ENCODE assay signal across 8 mouse cellular contexts in genomic region chr4:106837964-106838363, GRCm38 (mm10). TPM values are rescaled to one million over a fixed set of nuclear protein-coding genes. Genes with fewer than 3 reads are reported as not detected.
DNase-seq lines count a peak whose midpoint lies in the region; ATAC-seq and TF ChIP-seq lines count a peak whose summit lies in the region.

No protein-coding gene starts in this region.

- H3K27me3 ChIP-seq in G1E (ENCODE audit: insufficient read depth, low read length) = peaks cover 27% of the 10 kb centered on the region
- H3K27me3 ChIP-seq in forebrain, postnatal 0 days (ENCODE audit: insufficient read depth, low read length) = no peaks in the 10 kb centered on the region
- H3K27me3 ChIP-seq in lung, postnatal 0 days (replicated peaks; ENCODE audit: insufficient read depth, low read length) = no peaks in the 10 kb centered on the region

- intact Hi-C loops in heart, postnatal 25 days (cut with DNase I) = no loop called here

- no peak for DNase-seq in G1E (ENCODE audit: low spot score)
- peak; percentile 39 to 58 for DNase-seq in cerebellum, adult 18-20 months
- DNase-seq in forebrain, postnatal 0 days = peak; percentile 92
- peak; percentile 64 for DNase-seq in heart, postnatal 25 days (ENCODE audit: low spot score)
- peak; percentile 65 to 74 for DNase-seq in layer of hippocampus, adult 2 months (ENCODE audit: low spot score in 2 of 2)
- DNase-seq in lung, postnatal 0 days (ENCODE audit: low spot score) = peak; percentile 65
- DNase-seq in right cerebral cortex, postnatal 14 days = peak; percentile 73

- 0% methylated on average over 13 of the region's 18 CpGs for WGBS in forebrain, postnatal 0 days
- under 1% methylated on average over 11 of the region's 18 CpGs for WGBS in lung, postnatal 0 days

- no peaks in the 10 kb centered on the region for H3K9me3 ChIP-seq in G1E (replicated peaks)
- H3K9me3 ChIP-seq in forebrain, postnatal 0 days (ENCODE audit: low read length) = no peaks in the 10 kb centered on the region
- no peaks in the 10 kb centered on the region for H3K9me3 ChIP-seq in lung, postnatal 0 days (ENCODE audit: low read length)

- peak overlapping the region; percentile 67; the same call in 1 of the 2 replicates for H3K4me3 ChIP-seq in G1E (ENCODE audit: low read depth, low read length)
- peak overlapping the region; percentile 31 for H3K4me3 ChIP-seq in forebrain, postnatal 0 days (ENCODE audit: low read depth, low read length)
- H3K4me3 ChIP-seq in layer of hippocampus, adult 2 months = peak overlapping the region; percentile 49
- peak overlapping the region; percentile 14; the same call in 1 of the 2 replicates for H3K4me3 ChIP-seq in lung, postnatal 0 days (ENCODE audit: low read depth, low read length)

- no peaks in the 10 kb centered on the region for H3K36me3 ChIP-seq in G1E (replicated peaks)
- no peaks in the 10 kb centered on the region for H3K36me3 ChIP-seq in forebrain, postnatal 0 days (ENCODE audit: insufficient read depth)
- no peaks in the 10 kb centered on the region for H3K36me3 ChIP-seq in lung, postnatal 0 days (ENCODE audit: insufficient read depth, low read length)

- ATAC-seq in G1E (ENCODE audit: extremely low read depth, insufficient number of reproducible peaks, low FRiP score, poor library complexity, severe bottlenecking) = no peak
- peak; percentile 33 for ATAC-seq in forebrain, postnatal 0 days
- 0 out of 2 replicates have a peak, but pooled peaks have one; percentile 2 for ATAC-seq in lung, postnatal 0 days
- no peak for ATAC-seq in activated CD4-positive, CD25-positive, alpha-beta regulatory T cell, adult 4 months

- no peak for TF ChIP-seq CTCF in G1E (IDR thresholded peaks at IDR 0.05; ENCODE audit: low read depth, low read length)
- no peak for TF ChIP-seq CTCF in forebrain, postnatal 0 days (IDR thresholded peaks at IDR 0.05; ENCODE audit: low read depth)
- no peak for TF ChIP-seq CTCF in layer of hippocampus, adult 2 months (conservative IDR thresholded peaks at IDR 0.05)
- no peak for TF ChIP-seq CTCF in lung, postnatal 0 days (IDR thresholded peaks at IDR 0.05)

- H3K4me2 ChIP-seq in forebrain, postnatal 0 days (ENCODE audit: low read depth) = peak overlapping the region; percentile 95
- peak overlapping the region; percentile 53 for H3K4me2 ChIP-seq in lung, postnatal 0 days (replicated peaks; ENCODE audit: low read depth, low read length)

- TF ChIP-seq EP300 in lung, postnatal 0 days (IDR thresholded peaks at IDR 0.05) = no peak

- peaks cover 64% of the 10 kb centered on the region for H3K4me1 ChIP-seq in G1E (ENCODE audit: insufficient read depth, low read depth, low read length)
- H3K4me1 ChIP-seq in forebrain, postnatal 0 days (ENCODE audit: insufficient read depth) = peaks cover 15% of the 10 kb centered on the region
- H3K4me1 ChIP-seq in lung, postnatal 0 days (ENCODE audit: insufficient read depth, low read depth, low read length) = peaks cover 13% of the 10 kb centered on the region; the same call in 1 of the 2 replicates

- peak overlapping the region; percentile 56 for H3K9ac ChIP-seq in forebrain, postnatal 0 days
- no peak overlapping the region; the same call in 1 of the 2 replicates for H3K9ac ChIP-seq in lung, postnatal 0 days (replicated peaks; ENCODE audit: low read depth)

- peak overlapping the region; percentile 59 for H3K27ac ChIP-seq in forebrain, postnatal 0 days (ENCODE audit: low read depth, low read length)
- peak overlapping the region; percentile 97 for H3K27ac ChIP-seq in layer of hippocampus, adult 2 months
- no peak overlapping the region for H3K27ac ChIP-seq in lung, postnatal 0 days (ENCODE audit: low read length)

RNA-seq across cellular contexts. Expression of gene Acot11, which starts 33.2 kb away (rescaled TPM):
- total RNA-seq in G1E (2014; fragmentation: Nextera tagmentation) = not detected in 2 replicates
- 0.11 and 0.52 TPM in 2 replicates for total RNA-seq in G1E (2017)
- 0.02 and 0.03 TPM in 2 replicates for polyA plus RNA-seq in G1E (2012)
- 3.4 and 5.5 TPM in 2 replicates for total RNA-seq in forebrain, postnatal 0 days (2014; rRNA removed)
- 0.75 and 1.2 TPM in 2 replicates for polyA plus RNA-seq in forebrain, postnatal 0 days (2015; fragmentation: Nextera tagmentation; extraction: Ambion mirVana)
- total RNA-seq in heart, postnatal 25 days (2021) = 10 to 100 TPM; 28.6 to 37.1 TPM
- 10 to 100 TPM; 45.6 to 55.5 TPM for total RNA-seq in layer of hippocampus, adult 2 months (2021)
- polyA plus RNA-seq in lung, postnatal 0 days (2015; fragmentation: Nextera tagmentation; extraction: Ambion mirVana) = 0.93 and 0.96 TPM in 2 replicates
- polyA plus RNA-seq in activated CD4-positive, CD25-positive, alpha-beta regulatory T cell, adult 4 months (2017; shearing (Covaris generic)) = 1 to 10 TPM; 6.1 to 9.0 TPM

Comparison
In these comparisons a context has a peak if more than half of its experiments do, and no peak if none do; other contexts are left out.
1. ATAC-seq: peak in forebrain, postnatal 0 days (single experiment) and lung, postnatal 0 days (single experiment); none in G1E (single experiment) and activated CD4-positive, CD25-positive, alpha-beta regulatory T cell, adult 4 months (single experiment).
2. H3K4me3 ChIP-seq: peak in every context shown above with its lines; median percentile 67 in G1E; 49 in layer of hippocampus, adult 2 months; 31 in forebrain, postnatal 0 days; 14 in lung, postnatal 0 days.